Mouse (Mus musculus) Patski (cell line): Measurements from ENCODE around the gene Esrrg. TPM values are rescaled to one million over a fixed set of nuclear protein-coding genes. Genes with fewer than 3 reads are reported as not detected.

Source experiments
- ATAC-seq: fragments of 100-300 bp; one replicate; pipeline ENCODE4 v1.8.0; 2021
- CTCF ChIA-PET: fragments of 350-600 bp; sonication (Branson Sonifier 250); formaldehyde crosslinking; loops from one replicate; lab custom pipeline; 2022; ENCODE audit warnings: inconsistent platforms; lab: Charles Lee
- POLR2A ChIA-PET: fragments of 350-600 bp; sonication (Branson Sonifier 250); formaldehyde crosslinking; loops from one replicate; lab custom pipeline; 2022; ENCODE audit warnings: antibody characterized with exemption, inconsistent platforms; lab: Charles Lee
- DNase-seq: peaks from one replicate; pipeline ENCODE4 v3.0.0-alpha.2; 2011; ENCODE audit warnings: low read depth, low spot score
- H3K27me3 ChIP-seq: fragments of 371-371 bp; one replicate; pipeline ENCODE4 v1.5.1; 2021
- CTCF ChIP-seq: fragments of 100-300 bp; IDR thresholded peaks from one replicate; pipeline ENCODE4 v1.5.1; 2021
- in situ Hi-C: fragments of 300-500 bp; cut with MboI; formaldehyde crosslinking; loops from 3 replicates; pipeline ENCODE4 v1.11.1; 2018; ENCODE audit warnings: low pct_unique_long_range_greater_than_20kb, mixed read lengths
- polyA plus RNA-seq: library from polyadenylated mRNA; unstranded; gene quantifications from one replicate; pipeline ENCODE4 v1.2.3, GENCODE M21; 2021

Gene Esrrg
- polyA plus RNA-seq, 1 experiment from 2014 or later: 9.0 TPM

DNA sequence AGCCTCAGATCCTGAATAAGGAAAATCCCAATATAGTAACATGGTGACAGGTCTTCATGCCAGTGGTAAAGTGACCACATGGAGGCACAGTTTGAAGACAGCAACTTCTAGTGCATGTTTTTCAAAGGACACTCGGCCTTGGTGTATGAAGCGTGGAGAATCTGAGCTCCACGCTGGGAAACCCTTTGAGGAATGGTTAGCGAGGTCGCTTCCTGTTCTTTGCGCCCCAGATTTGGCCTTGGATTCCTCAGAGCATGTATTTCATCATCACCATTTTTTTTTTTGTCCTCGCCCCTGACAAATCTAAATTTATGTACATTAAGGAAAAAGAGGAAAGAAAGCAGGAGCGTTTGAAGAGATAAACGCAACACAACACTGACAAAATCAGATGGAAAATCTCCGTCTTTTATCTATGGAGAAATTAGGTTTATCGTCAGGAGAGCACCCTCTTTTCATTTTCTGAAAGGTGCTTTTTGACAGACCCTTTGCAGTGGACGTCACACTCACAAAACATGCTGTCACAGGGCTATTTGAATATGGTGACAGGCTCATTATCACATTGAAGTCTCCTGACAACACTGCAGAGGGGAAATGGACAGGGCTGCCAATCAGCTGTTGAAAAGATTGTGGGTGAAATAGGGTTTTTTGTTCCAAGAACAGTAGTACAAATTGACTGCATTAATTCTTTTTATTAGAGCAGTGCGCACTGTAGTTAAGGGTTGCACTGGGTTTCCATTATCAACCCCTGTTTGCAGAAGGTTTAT is 476.7 kb downstream of the Esrrg start:
- no peak for ATAC-seq
- ChIA-PET CTCF (no interaction called here), POLR2A (no interaction called here)
- no peaks in the 10 kb centered on the region for H3K27me3 ChIP-seq
- DNase-seq: no peak
- TF ChIP-seq CTCF: no peak
- in situ Hi-C loops: no loop called here

- H3K27me3 ChIP-seq: no peaks in the 10 kb centered on the region
- no peak for TF ChIP-seq CTCF
- ATAC-seq (no peak), DNase-seq (no peak)
- ChIA-PET POLR2A (no interaction called here), CTCF (no interaction called here)
- in situ Hi-C loops: no loop called here
Measured at GRCm38 (mm10) chr1:188093724-188094123, 485.1 kb downstream of the Esrrg start.

DNA sequence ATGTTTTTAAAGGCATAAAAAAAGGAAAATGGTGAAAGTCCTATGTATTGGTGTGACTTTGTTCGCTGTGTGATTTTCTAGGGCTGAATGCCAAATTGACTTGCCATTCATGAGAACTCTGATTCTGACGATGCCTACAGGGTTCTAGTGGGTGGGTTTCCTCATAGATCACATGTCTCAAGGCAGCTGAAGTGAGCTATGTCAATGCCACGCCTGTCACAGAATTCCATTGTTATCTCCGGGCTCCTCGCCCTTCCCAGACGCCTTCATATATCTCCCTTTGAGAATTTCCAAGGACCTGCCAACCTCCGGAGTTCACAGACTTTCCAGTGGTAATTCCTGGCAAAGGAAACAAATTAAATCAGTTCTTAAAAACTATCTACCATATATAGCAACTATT is 493.2 kb downstream of the Esrrg start:
- no peaks in the 10 kb centered on the region for H3K27me3 ChIP-seq
- DNase-seq: no peak
- ChIA-PET CTCF (no interaction called here), POLR2A (no interaction called here)
- ATAC-seq: no peak
- no peak for TF ChIP-seq CTCF
- in situ Hi-C loops: no loop called here

DNA sequence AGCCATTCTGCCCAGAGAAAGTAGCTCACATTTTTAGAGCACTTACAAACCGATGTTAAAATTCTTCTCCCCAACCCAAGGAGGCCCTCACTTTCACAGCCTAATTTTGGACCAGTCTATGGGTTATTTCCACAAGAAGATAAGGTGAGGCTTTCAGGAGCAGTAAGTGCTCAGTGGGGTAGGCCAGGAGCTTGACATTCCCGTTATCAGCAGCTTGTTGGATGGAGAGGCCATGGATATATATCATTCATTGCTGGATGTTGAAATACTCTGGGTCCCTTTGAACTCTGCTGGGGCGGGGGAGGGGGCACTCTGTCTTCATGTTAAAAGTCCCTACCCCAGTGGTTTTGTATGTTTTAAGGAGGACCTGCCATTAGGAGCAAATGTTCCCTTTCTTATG is 494.6 kb downstream of the Esrrg start:
- no peak for ATAC-seq
- CTCF ChIA-PET: no interaction called here
- in situ Hi-C loops: no loop called here
- no peaks in the 10 kb centered on the region for H3K27me3 ChIP-seq
- no peak for TF ChIP-seq CTCF
- POLR2A ChIA-PET: no interaction called here
- no peak for DNase-seq

DNA sequence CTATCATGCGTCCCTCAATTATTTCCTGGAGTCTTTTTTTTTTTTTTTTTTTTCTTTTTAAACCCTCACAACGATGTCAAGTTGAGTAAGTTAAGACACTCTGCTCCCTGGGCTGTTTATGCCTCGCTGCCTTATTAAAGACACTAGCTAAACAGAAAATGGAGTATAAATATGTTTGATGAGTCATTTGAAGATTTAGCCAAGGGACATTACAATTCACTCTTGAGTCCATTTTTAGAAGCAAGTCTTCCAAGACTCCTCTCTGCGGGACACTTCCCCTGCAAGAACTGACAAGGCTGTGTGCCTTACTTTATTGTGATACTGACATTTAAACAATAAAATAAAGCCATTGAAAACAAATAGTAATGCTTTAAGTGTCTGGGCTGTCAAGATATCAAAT is 496.9 kb downstream of the Esrrg start:
- H3K27me3 ChIP-seq: no peaks in the 10 kb centered on the region
- in situ Hi-C loops: no loop called here
- CTCF ChIA-PET: no interaction called here
- no peak for DNase-seq
- POLR2A ChIA-PET: no interaction called here
- no peak for ATAC-seq
- TF ChIP-seq CTCF: no peak

GRCm38 (mm10) chr1:188107946-188108345 is 499.4 kb downstream of the Esrrg start:
- no peak for ATAC-seq
- TF ChIP-seq CTCF: no peak

GRCm38 (mm10) chr1:188111552-188111951 is 503.0 kb downstream of the Esrrg start:
- CTCF ChIA-PET: no interaction called here
- H3K27me3 ChIP-seq: no peaks in the 10 kb centered on the region
- DNase-seq (no peak), ATAC-seq (no peak)
- TF ChIP-seq CTCF: no peak
- in situ Hi-C loops: no loop called here
- POLR2A ChIA-PET: no interaction called here

More at GRCm38 (mm10) chr1:188107946-188108345, 499.4 kb downstream of the Esrrg start:
- ChIA-PET CTCF (no interaction called here), POLR2A (interaction anchor here (0.6 kb wide), 1 partner anchor 19 kb away, joined by 3 read pairs; no protein-coding TSS in a partner anchor)
- in situ Hi-C loops: no loop called here
- no peaks in the 10 kb centered on the region for H3K27me3 ChIP-seq
- DNase-seq: no peak

DNA sequence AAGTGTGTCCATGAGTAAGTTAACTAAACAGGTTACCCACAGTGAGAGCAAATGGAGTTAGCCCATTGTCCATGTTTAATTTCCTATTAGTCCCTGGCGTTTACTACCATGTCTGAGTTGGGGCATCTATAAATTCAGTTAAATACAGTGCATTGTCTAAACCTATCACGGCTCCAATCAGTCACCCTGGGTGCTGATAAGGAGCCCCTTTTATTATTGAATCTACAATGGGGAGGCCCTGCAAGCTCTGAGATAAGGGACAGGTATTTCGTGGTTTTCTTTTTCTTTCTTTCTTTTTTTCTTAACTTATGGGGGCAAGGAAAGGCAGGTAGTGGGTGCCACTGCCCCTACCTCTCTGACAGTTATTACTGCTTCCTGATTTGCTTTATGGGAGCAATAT is 504.6 kb downstream of the Esrrg start:
- no peak for TF ChIP-seq CTCF
- in situ Hi-C loops: no loop called here
- no peak for ATAC-seq
- no peak for DNase-seq
- CTCF ChIA-PET: no interaction called here
- POLR2A ChIA-PET: no interaction called here
- no peaks in the 10 kb centered on the region for H3K27me3 ChIP-seq

GRCm38 (mm10) chr1:188118125-188118524 is 509.5 kb downstream of the Esrrg start:
- POLR2A ChIA-PET: no interaction called here
- in situ Hi-C loops: no loop called here
- no peaks in the 10 kb centered on the region for H3K27me3 ChIP-seq
- DNase-seq (no peak), ATAC-seq (no peak)
- CTCF ChIA-PET: interaction anchor here (1.3 kb wide), 2 partner anchors 11 to 61 kb away, joined by 3 read pairs; no protein-coding TSS in a partner anchor
- TF ChIP-seq CTCF: no peak

DNA sequence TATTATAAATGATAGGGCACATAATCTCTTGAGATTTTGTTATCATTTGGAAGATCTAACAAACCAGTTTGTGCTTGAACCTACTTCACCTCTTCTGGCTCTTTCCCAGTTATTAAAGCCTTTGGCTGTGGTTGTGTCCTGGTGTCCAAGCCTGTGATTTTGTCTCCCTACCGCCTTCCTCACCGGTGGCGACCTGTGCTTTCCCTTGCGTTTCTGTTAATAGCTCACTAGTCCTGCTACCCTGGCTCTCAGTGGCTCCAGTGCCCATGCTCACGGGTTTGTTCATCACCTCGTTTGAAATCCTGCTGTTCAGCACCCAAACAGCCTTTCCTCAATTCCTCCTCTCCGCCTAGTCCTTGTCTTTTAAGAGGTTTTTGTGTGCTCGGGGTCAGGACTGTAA is 511.2 kb downstream of the Esrrg start:
- no peak for TF ChIP-seq CTCF

GRCm38 (mm10) chr1:188125521-188126021 is 517.0 kb downstream of the Esrrg start:
- in situ Hi-C loops: no loop called here

More for the DNA sequence above, 511.2 kb downstream of the Esrrg start:
- in situ Hi-C loops: no loop called here
- DNase-seq (no peak), ATAC-seq (no peak)
- ChIA-PET POLR2A (no interaction called here), CTCF (no interaction called here)
- peaks cover 4% of the 10 kb centered on the region for H3K27me3 ChIP-seq

More at GRCm38 (mm10) chr1:188125521-188126021, 517.0 kb downstream of the Esrrg start:
- POLR2A ChIA-PET: no interaction called here
- peaks cover 11% of the 10 kb centered on the region for H3K27me3 ChIP-seq
- CTCF ChIA-PET: no interaction called here
- ATAC-seq (no peak), DNase-seq (no peak)
- TF ChIP-seq CTCF: peak; percentile 35
